Mouse (Mus musculus): ENCODE results near the gene Il1rn. TPM values are rescaled to one million over a fixed set of nuclear protein-coding genes. Genes with fewer than 3 reads are reported as not detected.

Il1rn gene
- polyA plus RNA-seq, 1 experiment from 2014 or later: 1.6 TPM

DNA sequence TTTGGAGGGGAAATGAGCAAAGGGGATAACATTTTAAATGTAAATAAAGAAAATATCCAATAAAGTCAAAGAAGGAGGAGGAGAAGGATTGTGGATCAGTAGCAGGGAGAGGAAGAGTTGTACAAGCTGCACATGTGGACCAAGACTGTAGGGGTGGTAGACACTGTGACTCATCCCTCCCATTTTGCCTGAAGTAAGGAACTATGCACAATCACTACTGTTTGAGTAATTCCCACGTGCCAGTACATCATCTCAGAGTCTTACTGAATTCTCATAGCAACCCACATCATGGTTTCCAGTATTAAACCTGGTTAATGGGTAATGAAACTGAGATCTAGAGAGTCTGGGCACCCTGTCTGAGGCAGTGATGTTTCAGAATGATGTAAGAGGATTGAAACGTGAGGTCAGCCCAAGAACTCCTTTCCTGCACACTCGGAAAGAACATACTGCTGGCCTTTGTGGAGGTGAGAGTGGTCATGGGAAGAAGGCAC is 4.8 kb downstream of the Il1rn start:
- 71% methylated on average over 3 of the region's 3 CpGs for WGBS

DNA sequence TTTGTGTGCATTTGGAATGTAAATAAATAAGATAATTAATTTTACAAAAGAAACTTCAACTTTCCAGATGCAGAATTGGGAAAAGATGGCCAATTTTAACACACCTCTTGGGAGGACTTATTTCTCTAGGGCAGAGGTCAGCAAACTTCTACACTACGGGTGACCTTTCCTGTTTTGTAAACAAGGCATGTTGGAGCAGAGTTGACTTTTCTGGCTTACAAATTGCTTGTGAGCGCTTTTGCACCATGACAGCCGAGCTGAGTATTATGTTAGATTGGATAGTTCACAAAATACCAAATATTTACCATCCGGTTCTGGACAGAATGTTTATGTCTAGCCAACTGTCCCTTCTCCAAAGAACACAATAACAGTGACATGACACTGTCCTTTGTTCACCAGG is 8.0 kb downstream of the Il1rn start:
- no peaks in the 10 kb centered on the region for H3K27me3 ChIP-seq (ENCODE audit: control insufficient read depth, insufficient read depth, low read length)
- no peak overlapping the region for H3K27ac ChIP-seq (replicated peaks; ENCODE audit: low read depth, low read length)
- no peak overlapping the region for H3K4me2 ChIP-seq (ENCODE audit: low read depth, severe bottlenecking)
- no peak overlapping the region for H3K4me3 ChIP-seq (ENCODE audit: low read depth, low read length)
- ATAC-seq (ENCODE audit: insufficient number of reproducible peaks, low FRiP score, low TSS enrichment, low read depth) (no peak), DNase-seq (ENCODE audit: low spot score) (no peak)
- no peaks in the 10 kb centered on the region for H3K36me3 ChIP-seq (ENCODE audit: control insufficient read depth, insufficient read depth, low read length)
- WGBS: 79% methylated on average over 4 of the region's 4 CpGs
- H3K4me1 ChIP-seq (ENCODE audit: control insufficient read depth, insufficient read depth, low read length): no peaks in the 10 kb centered on the region
- H3K9ac ChIP-seq (ENCODE audit: low read length): no peak overlapping the region
- H3K9me3 ChIP-seq (ENCODE audit: control insufficient read depth, low read length): no peaks in the 10 kb centered on the region

More for the DNA sequence above, 4.8 kb downstream of the Il1rn start:
- Histone ChIP-seq H3K4me3 (ENCODE audit: low read depth, low read length) (no peak overlapping the region), H3K27me3 (ENCODE audit: control insufficient read depth, insufficient read depth, low read length) (no peaks in the 10 kb centered on the region), H3K9ac (ENCODE audit: low read length) (no peak overlapping the region), H3K4me1 (ENCODE audit: control insufficient read depth, insufficient read depth, low read length) (no peaks in the 10 kb centered on the region), H3K27ac (replicated peaks; ENCODE audit: low read depth, low read length) (no peak overlapping the region), H3K9me3 (ENCODE audit: control insufficient read depth, low read length) (no peaks in the 10 kb centered on the region), H3K36me3 (ENCODE audit: control insufficient read depth, insufficient read depth, low read length) (no peaks in the 10 kb centered on the region), H3K4me2 (ENCODE audit: low read depth, severe bottlenecking) (no peak overlapping the region)
- no peak for ATAC-seq (ENCODE audit: insufficient number of reproducible peaks, low FRiP score, low TSS enrichment, low read depth)
- no peak for DNase-seq (ENCODE audit: low spot score)

DNA sequence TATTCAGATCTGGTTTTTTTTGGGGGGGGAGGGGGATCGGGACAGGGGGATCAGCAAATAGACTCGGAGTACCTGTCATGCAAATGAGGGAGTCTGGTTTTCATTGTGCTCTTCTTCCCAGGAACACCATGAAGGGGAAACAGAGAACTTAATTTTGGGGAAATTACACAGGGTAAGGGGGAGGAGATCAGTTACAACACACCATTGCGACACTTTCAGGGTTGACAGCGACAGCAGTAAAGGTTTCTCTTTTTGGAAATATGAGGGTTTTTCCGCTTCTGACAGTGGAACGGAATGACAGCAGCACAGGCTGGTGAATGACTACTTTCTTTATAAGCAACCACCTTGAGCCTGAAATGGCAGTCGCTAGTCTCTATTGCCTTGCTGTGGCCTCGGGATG is 8.4 kb downstream of the Il1rn start:
- no peaks in the 10 kb centered on the region for H3K27me3 ChIP-seq (ENCODE audit: control insufficient read depth, insufficient read depth, low read length)
- H3K4me2 ChIP-seq (ENCODE audit: low read depth, severe bottlenecking): no peak overlapping the region
- 81% methylated on average over 8 of the region's 8 CpGs for WGBS
- DNase-seq (ENCODE audit: low spot score) (no peak), ATAC-seq (ENCODE audit: insufficient number of reproducible peaks, low FRiP score, low TSS enrichment, low read depth) (no peak)
- H3K36me3 ChIP-seq (ENCODE audit: control insufficient read depth, insufficient read depth, low read length): no peaks in the 10 kb centered on the region
- no peaks in the 10 kb centered on the region for H3K4me1 ChIP-seq (ENCODE audit: control insufficient read depth, insufficient read depth, low read length)
- no peak overlapping the region for H3K27ac ChIP-seq (replicated peaks; ENCODE audit: low read depth, low read length)
- H3K4me3 ChIP-seq (ENCODE audit: low read depth, low read length): no peak overlapping the region
- no peaks in the 10 kb centered on the region for H3K9me3 ChIP-seq (ENCODE audit: control insufficient read depth, low read length)
- no peak overlapping the region for H3K9ac ChIP-seq (ENCODE audit: low read length)

GRCm38 (mm10) chr2:24347926-24348325 is 11.3 kb downstream of the Il1rn start:
- DNase-seq (ENCODE audit: low spot score): no peak
- no peak for ATAC-seq (ENCODE audit: insufficient number of reproducible peaks, low FRiP score, low TSS enrichment, low read depth)
- no peaks in the 10 kb centered on the region for H3K4me1 ChIP-seq (ENCODE audit: control insufficient read depth, insufficient read depth, low read length)
- H3K27ac ChIP-seq (replicated peaks; ENCODE audit: low read depth, low read length): no peak overlapping the region
- H3K4me3 ChIP-seq (ENCODE audit: low read depth, low read length): no peak overlapping the region
- H3K27me3 ChIP-seq (ENCODE audit: control insufficient read depth, insufficient read depth, low read length): no peaks in the 10 kb centered on the region
- no peak overlapping the region for H3K4me2 ChIP-seq (ENCODE audit: low read depth, severe bottlenecking)
- no peak overlapping the region for H3K9ac ChIP-seq (ENCODE audit: low read length)
- H3K36me3 ChIP-seq (ENCODE audit: control insufficient read depth, insufficient read depth, low read length): no peaks in the 10 kb centered on the region
- 89% methylated on average over 1 of the region's 1 CpGs for WGBS
- no peaks in the 10 kb centered on the region for H3K9me3 ChIP-seq (ENCODE audit: control insufficient read depth, low read length)

DNA sequence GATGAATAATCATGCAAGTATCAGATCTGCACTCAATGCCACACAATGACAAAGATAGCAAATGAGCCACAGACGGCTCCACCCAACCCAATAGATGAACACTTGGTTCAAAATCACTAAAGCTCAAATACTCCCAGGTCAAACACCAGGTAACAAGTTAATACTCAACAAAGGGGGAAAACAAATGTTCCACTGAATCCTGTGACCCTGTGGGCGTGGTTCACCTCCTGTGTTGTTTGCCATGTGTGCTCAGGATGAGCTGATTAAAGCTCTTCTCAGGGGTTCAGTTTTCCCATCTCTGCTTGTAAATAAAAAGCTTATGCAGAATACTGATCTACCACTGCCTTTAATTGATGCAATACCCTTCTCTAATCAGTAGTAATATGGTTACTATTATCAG is 14.5 kb downstream of the Il1rn start:
- Histone ChIP-seq H3K9ac (ENCODE audit: low read length) (no peak overlapping the region), H3K27me3 (ENCODE audit: control insufficient read depth, insufficient read depth, low read length) (no peaks in the 10 kb centered on the region), H3K4me2 (ENCODE audit: low read depth, severe bottlenecking) (no peak overlapping the region), H3K4me3 (ENCODE audit: low read depth, low read length) (no peak overlapping the region), H3K4me1 (ENCODE audit: control insufficient read depth, insufficient read depth, low read length) (no peaks in the 10 kb centered on the region), H3K36me3 (ENCODE audit: control insufficient read depth, insufficient read depth, low read length) (no peaks in the 10 kb centered on the region), H3K27ac (replicated peaks; ENCODE audit: low read depth, low read length) (no peak overlapping the region), H3K9me3 (ENCODE audit: control insufficient read depth, low read length) (no peaks in the 10 kb centered on the region)
- DNase-seq (ENCODE audit: low spot score): no peak
- no peak for ATAC-seq (ENCODE audit: insufficient number of reproducible peaks, low FRiP score, low TSS enrichment, low read depth)
- 89% methylated on average over 2 of the region's 2 CpGs for WGBS

GRCm38 (mm10) chr2:24353042-24353441 is 16.4 kb downstream of the Il1rn start:
- no peak for ATAC-seq (ENCODE audit: insufficient number of reproducible peaks, low FRiP score, low TSS enrichment, low read depth)
- no peak for DNase-seq (ENCODE audit: low spot score)
- no peaks in the 10 kb centered on the region for H3K27me3 ChIP-seq (ENCODE audit: control insufficient read depth, insufficient read depth, low read length)
- H3K4me2 ChIP-seq (ENCODE audit: low read depth, severe bottlenecking): no peak overlapping the region
- no peak overlapping the region for H3K4me3 ChIP-seq (ENCODE audit: low read depth, low read length)
- H3K9ac ChIP-seq (ENCODE audit: low read length): no peak overlapping the region
- no peak overlapping the region for H3K27ac ChIP-seq (replicated peaks; ENCODE audit: low read depth, low read length)
- H3K4me1 ChIP-seq (ENCODE audit: control insufficient read depth, insufficient read depth, low read length): no peaks in the 10 kb centered on the region
- H3K36me3 ChIP-seq (ENCODE audit: control insufficient read depth, insufficient read depth, low read length): no peaks in the 10 kb centered on the region
- no peaks in the 10 kb centered on the region for H3K9me3 ChIP-seq (ENCODE audit: control insufficient read depth, low read length)
- 88% methylated on average over 2 of the region's 2 CpGs for WGBS

- no peak overlapping the region for H3K27ac ChIP-seq (replicated peaks; ENCODE audit: low read depth, low read length)
- no peak overlapping the region for H3K4me3 ChIP-seq (ENCODE audit: low read depth, low read length)
- H3K36me3 ChIP-seq (ENCODE audit: control insufficient read depth, insufficient read depth, low read length): no peaks in the 10 kb centered on the region
- H3K4me2 ChIP-seq (ENCODE audit: low read depth, severe bottlenecking): no peak overlapping the region
- no peaks in the 10 kb centered on the region for H3K27me3 ChIP-seq (ENCODE audit: control insufficient read depth, insufficient read depth, low read length)
- H3K9me3 ChIP-seq (ENCODE audit: control insufficient read depth, low read length): no peaks in the 10 kb centered on the region
- DNase-seq (ENCODE audit: low spot score): peak; percentile 24
- no peak overlapping the region for H3K9ac ChIP-seq (ENCODE audit: low read length)
- no peaks in the 10 kb centered on the region for H3K4me1 ChIP-seq (ENCODE audit: control insufficient read depth, insufficient read depth, low read length)
- no peak for ATAC-seq (ENCODE audit: insufficient number of reproducible peaks, low FRiP score, low TSS enrichment, low read depth)
- 8% methylated on average over 1 of the region's 1 CpGs for WGBS
Measured at GRCm38 (mm10) chr2:24357642-24358041, 21.0 kb downstream of the Il1rn start.

GRCm38 (mm10) chr2:24359347-24359746 is 22.7 kb downstream of the Il1rn start:
- 87% methylated on average over 1 of the region's 1 CpGs for WGBS
- ATAC-seq (ENCODE audit: insufficient number of reproducible peaks, low FRiP score, low TSS enrichment, low read depth): no peak
- no peak overlapping the region for H3K9ac ChIP-seq (ENCODE audit: low read length)

DNA sequence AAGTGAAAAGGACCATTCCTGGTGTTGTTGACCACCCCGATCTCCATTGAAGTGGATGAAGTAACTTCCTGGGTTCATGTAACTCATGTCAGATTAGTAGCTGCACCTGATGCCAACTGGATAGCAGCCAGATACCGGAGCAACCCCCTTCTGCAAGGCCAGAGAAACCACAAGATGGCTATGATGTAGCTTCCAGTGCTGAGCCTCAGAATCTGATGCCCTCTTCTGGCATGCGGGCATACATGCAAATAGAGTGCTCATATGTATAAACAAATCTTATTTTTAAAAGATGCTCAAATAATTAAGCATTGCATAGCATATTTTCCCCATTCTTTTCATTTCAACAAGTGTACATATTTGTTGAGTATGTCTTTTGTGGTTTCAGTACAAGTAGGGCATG is 27.2 kb downstream of the Il1rn start:
- no peak for DNase-seq (ENCODE audit: low spot score)
- H3K4me1 ChIP-seq (ENCODE audit: control insufficient read depth, insufficient read depth, low read length): no peaks in the 10 kb centered on the region
- H3K9ac ChIP-seq (ENCODE audit: low read length): no peak overlapping the region
- H3K9me3 ChIP-seq (ENCODE audit: control insufficient read depth, low read length): no peaks in the 10 kb centered on the region
- no peak overlapping the region for H3K4me2 ChIP-seq (ENCODE audit: low read depth, severe bottlenecking)
- H3K27ac ChIP-seq (replicated peaks; ENCODE audit: low read depth, low read length): no peak overlapping the region
- no peak overlapping the region for H3K4me3 ChIP-seq (ENCODE audit: low read depth, low read length)
- peaks cover 5% of the 10 kb centered on the region; the same call in 1 of the 2 replicates for H3K27me3 ChIP-seq (ENCODE audit: control insufficient read depth, insufficient read depth, low read length)
- no peaks in the 10 kb centered on the region for H3K36me3 ChIP-seq (ENCODE audit: control insufficient read depth, insufficient read depth, low read length)
- ATAC-seq (ENCODE audit: insufficient number of reproducible peaks, low FRiP score, low TSS enrichment, low read depth): no peak
- whole genome bisulfite sequencing: 89% methylated on average over 3 of the region's 3 CpGs

More at GRCm38 (mm10) chr2:24359347-24359746, 22.7 kb downstream of the Il1rn start:
- no peak for DNase-seq (ENCODE audit: low spot score)
- no peak overlapping the region for H3K4me3 ChIP-seq (ENCODE audit: low read depth, low read length)
- no peaks in the 10 kb centered on the region for H3K4me1 ChIP-seq (ENCODE audit: control insufficient read depth, insufficient read depth, low read length)
- no peak overlapping the region for H3K27ac ChIP-seq (replicated peaks; ENCODE audit: low read depth, low read length)
- H3K36me3 ChIP-seq (ENCODE audit: control insufficient read depth, insufficient read depth, low read length): no peaks in the 10 kb centered on the region
- H3K4me2 ChIP-seq (ENCODE audit: low read depth, severe bottlenecking): no peak overlapping the region
- no peaks in the 10 kb centered on the region for H3K27me3 ChIP-seq (ENCODE audit: control insufficient read depth, insufficient read depth, low read length)
- H3K9me3 ChIP-seq (ENCODE audit: control insufficient read depth, low read length): no peaks in the 10 kb centered on the region
